Mouse (Mus musculus) adipocyte (in vitro differentiated cells): Measurements from ENCODE around the gene Zfp618.
A peak's percentile ranks its signal among the peaks of the same experiment; 100 is the strongest.

Experiments used
- DNase-seq: peaks from one replicate; pipeline ENCODE4 v3.0.0-alpha.2; 2016; ENCODE audit warnings: low spot score

The Zfp618 gene

GRCm38 (mm10) chr4:62965497-62966302, at the start of gene Zfp618:
Gene Zfp618, plus strand, starts transcription at chr4:62965573.
- DNase-seq: peak; percentile 35

DNA sequence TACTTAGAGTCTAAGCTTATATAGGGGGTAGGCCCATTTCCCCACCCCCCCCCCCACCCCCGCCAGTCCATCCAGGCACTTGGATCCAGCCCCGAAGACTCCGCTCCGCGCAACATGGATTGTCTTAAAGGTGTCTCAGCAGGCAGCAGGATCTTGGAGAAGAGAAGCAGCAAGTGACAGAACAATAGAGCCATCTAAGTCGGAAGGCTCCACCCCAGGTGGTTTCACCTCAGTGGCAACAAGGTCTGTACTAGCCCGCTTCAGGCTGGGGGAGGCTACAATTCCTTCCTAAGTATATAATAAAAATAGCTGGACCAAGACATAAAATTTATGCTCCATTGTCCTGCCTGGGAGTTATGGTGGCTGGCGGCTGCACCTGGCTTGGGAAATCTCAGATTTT, 48.3 kb upstream of the Zfp618 start:
- DNase-seq: no peak

DNA sequence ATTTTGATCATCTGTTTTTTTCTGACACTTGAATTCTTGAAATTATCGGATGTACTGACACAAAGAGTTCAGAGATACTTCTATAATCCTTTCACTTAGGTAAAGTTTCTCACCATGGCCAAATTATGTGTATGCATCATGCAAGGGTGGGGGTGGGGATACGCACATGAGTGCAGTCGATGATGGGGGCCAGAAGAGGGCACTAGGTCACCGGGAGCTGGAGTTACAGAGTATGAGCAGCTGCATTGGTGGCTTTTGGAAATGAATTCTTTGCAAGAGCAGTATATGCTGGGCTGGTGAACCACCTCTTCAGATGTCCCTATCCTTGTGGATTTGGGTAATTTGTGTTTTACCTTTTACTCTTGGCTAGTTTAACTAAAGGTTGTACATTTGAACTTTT, 31.6 kb upstream of the Zfp618 start:
- peak; percentile 10 for DNase-seq

DNA sequence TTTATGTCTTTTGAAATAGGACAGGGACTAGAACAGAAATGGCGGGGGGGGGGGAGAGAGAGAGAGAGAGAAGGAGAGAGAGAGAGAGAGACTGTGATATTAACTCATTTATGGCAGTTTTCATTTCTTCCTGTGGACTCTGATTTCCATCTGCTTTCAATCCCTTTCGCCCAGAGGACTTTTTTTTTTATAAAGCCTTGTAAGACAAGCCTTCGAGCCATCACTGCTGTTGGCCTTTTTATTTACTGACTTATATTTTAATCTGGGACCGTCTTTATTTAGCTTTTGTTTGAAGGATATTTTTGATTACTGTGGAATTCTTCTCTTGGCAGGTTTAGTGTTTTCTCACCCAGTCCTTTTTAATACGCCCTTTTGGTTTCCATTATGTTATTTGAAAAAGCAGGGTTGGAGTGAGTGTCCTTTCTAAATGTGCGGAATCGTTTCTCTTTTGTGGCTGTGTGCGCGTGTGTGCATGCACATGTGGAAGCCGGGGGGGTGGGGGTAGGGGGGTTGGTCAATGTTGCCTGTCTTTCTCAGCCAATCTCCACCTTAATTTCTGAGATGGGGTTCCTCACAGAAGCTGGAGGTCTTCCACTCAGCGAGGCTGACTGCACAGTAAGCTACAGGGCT, 29.7 kb upstream of the Zfp618 start:
- DNase-seq: no peak

GRCm38 (mm10) chr4:62941961-62942892, 23.1 kb upstream of the Zfp618 start:
- no peak for DNase-seq

- DNase-seq: no peak
These were observed 21.0 kb upstream of the Zfp618 start for GRCm38 (mm10) chr4:62944326-62944879.

GRCm38 (mm10) chr4:62963806-62964205, 1.6 kb upstream of the Zfp618 start:
- no peak for DNase-seq

- DNase-seq: no peak
These were observed 403 bp upstream of the Zfp618 start for GRCm38 (mm10) chr4:62964844-62965496.

DNA sequence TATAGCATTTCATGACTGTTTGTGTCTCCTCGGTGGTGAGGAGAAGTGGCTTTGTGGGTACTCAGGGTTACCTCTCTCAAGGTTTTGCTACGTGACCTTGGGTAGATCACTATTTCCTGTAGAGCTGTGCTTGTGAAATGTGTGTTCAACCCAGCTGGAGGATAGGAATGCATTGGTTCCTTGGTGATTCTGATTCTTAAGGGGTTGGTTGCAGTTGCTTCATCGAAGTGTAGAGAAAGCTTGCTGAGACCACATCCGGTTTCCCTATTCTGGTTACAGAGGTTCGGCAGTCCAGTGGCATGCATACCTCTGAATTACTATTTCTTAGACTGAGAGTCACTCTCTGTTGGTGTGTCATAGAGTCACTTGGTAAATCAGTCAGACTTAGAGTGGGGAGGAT, 4.2 kb downstream of the Zfp618 start:
- DNase-seq: no peak

DNA sequence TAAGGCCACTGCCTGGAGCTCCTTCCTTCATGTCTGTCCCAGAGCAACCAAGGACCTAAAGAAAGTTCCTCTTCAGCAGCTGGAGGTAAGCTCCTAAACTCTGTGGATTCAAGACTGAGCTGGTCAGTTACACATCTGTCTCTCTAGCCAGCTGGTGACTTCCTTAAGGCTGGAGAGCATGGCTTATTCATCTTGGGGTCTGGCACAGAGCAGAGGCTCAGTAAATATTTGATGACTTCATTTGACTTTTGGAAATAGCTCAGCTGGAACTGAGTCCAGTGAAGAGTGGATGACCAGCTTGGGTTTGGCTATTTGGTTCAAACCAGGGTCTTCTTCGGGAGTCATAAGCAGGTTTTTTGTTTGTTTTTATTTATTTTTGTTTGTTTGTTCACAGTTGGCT, 6.6 kb downstream of the Zfp618 start:
- DNase-seq: no peak

GRCm38 (mm10) chr4:62973086-62973485, 7.7 kb downstream of the Zfp618 start:
- DNase-seq: no peak

GRCm38 (mm10) chr4:62974901-62975300, 9.5 kb downstream of the Zfp618 start:
- DNase-seq: no peak

DNA sequence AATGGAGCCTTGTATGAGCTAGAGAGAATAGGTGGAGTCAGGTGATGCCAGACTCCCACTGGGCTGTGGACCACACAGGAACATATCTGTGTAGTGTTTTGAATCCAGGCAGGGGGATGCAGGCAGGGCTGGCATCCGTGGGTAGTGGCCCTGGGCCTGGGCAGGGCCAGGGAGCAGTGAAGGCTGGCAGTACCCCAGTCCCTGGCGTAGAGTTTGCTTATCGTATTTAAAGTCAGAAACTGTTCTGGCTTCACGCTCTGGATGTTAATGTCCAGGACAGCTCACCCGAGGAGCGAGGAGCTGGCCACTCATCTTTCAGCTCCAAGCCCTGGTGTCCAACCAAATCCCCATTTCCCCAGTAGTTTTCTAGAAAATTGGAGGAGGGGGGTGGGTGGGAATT, 10.2 kb downstream of the Zfp618 start:
- DNase-seq: no peak

GRCm38 (mm10) chr4:62977454-62977853, 12.1 kb downstream of the Zfp618 start:
- no peak for DNase-seq

DNA sequence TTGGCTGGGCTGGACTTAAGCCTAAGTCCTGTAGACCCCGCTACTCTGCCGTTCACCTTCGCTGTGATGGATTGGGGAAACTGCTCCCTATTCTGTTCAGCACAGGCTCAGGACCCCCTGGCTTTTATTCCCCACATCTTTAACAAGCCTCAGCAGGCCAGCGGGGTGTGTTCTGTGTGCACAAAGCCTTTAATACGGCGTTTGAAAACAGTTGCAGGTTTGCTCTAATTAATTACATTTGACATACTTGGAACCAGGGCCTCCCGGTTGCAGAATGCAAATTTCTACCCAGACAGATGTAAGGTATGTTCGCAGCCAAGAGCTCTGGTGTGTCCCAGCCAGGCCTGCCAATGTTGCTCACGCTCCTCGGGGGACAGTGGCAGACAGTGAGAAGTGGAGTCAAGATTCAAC, 13.1 kb downstream of the Zfp618 start:
- DNase-seq: no peak

DNA sequence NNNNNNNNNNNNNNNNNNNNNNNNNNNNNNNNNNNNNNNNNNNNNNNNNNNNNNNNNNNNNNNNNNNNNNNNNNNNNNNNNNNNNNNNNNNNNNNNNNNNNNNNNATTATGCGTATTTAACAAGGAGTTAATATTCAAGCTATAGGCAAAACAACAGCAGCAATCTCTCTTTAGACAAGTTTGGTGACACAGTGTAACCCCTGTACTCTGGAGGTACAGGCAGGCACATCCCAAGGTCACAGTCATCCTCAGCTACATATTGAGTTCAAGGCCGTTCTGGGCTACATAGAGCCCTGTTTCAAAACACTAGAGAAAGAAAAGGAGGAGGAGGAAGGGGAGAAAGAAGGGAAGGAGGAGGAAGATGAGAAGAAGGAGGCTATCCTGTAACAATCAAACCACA, 16.2 kb downstream of the Zfp618 start:
- DNase-seq: no peak

DNA sequence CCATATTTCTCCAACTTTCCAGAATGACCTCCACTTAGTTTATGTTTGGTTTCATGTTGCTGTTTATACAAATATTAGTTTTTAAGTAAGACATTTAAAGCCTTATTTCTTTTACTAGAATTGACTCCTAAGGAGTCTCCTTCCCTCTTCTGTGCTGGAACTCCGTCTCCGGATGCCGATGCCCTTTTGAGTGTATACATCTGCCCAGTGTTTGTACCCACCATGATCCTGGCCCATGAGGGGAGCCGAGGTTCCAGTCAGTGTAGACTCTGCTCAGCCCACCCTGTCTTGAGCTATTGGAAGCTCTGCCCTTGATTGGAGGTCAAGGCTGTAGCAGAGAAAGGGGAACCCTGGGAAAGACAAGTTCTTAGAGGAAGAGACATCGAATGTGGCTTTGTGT, 18.2 kb downstream of the Zfp618 start:
- DNase-seq: no peak

DNA sequence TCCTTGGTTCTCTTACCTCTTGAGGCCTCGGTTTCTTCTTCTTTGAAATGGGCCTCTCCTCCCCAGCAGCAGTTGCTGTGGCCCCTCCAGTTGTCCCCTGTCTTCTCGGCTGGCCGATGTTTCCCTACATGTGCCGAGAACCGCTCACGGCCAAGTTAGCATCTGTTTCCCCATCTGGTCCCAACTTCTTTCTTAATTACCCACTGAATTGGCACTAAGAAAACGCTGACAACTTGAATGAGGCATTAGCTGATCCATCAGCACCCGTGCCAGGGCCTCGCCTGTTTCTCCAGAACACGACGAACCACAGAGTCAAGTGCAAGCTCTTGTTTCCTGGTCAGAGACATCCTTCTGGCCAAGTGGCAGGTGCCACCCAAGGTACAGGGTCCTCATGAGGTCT, 26.0 kb downstream of the Zfp618 start:
- DNase-seq: no peak

GRCm38 (mm10) chr4:62993190-62993589, 27.8 kb downstream of the Zfp618 start:
- no peak for DNase-seq

DNA sequence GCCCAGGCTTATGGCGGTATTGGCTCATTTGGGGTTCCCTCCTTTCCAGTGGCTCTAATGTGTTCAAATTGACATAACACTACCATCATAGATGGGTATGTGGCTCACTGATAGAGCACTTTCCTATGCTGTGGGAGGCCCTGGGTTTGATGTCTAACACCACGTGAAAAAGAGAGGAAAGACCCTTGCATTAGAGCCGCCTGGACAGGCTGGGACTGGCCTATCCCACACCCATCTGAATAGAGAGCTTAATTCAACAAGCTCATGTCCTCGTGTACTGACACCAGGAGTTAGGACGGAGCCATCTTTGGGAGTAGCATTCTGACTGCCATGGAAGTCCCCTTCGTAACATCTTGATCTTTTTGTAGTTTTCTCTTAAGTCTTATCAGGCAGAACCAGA, 32.2 kb downstream of the Zfp618 start:
- no peak for DNase-seq

GRCm38 (mm10) chr4:62998431-62998835, 33.1 kb downstream of the Zfp618 start:
- DNase-seq: peak; percentile 47

- DNase-seq: no peak
These were observed 33.5 kb downstream of the Zfp618 start for GRCm38 (mm10) chr4:62998908-62999307.
